Mouse (Mus musculus) c-Kit-positive CD71-negative TER-119-negative erythroid progenitor cells, embryonic 14.5 days (primary cell): ENCODE results near the gene Tfip11.

ENCODE experiments used
- DNase-seq: peaks from one replicate; pipeline ENCODE4 v3.0.0-alpha.2; 2013; ENCODE audit warnings: low read depth

Tfip11 gene

DNA sequence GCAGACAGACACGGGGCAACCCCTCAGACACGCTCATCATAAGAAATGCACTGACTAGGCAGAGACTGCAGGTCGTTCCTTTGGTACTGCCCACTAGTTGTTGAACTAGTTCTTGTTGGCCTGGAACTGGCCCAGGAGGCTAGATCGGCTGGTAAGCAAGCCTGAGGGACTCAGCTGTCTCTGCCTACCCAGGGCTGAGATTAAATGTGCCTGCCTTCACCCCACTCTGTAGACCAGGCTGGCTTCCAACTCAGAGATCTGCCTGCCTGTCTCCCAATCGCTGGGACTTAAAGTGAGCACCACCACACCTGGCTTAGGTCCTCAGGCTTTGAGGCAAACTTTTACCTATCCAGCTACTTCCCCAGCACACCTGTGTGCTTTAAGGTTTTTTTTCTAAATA lies 5.8 kb upstream of the Tfip11 start:
- no peak for DNase-seq

DNA sequence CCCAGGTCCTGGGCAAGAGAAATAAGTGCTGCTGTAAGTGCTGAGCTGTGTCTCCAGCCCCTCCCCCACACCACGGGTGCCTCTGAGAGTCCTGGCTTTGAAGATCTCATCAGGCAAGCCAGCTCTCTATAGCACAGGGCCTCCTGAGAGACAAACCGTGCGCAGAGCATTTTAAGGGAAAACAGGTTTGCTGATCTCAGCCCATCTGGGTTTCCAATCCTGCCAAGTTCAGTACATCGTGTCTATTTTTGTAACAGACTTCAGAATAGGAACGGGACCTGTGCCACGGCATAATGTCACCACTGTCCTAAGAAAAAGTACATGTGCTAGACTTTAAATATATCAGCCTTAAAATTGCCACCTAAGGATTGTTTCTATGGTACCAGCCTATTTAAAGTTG lies 5.2 kb upstream of the Tfip11 start:
- no peak for DNase-seq

- DNase-seq, result no peak
Measured at GRCm38 (mm10) chr5:112321376-112321775, 4.8 kb upstream of the Tfip11 start.

- DNase-seq, result no peak
Measured at GRCm38 (mm10) chr5:112323246-112323645, 2.9 kb upstream of the Tfip11 start.

DNA sequence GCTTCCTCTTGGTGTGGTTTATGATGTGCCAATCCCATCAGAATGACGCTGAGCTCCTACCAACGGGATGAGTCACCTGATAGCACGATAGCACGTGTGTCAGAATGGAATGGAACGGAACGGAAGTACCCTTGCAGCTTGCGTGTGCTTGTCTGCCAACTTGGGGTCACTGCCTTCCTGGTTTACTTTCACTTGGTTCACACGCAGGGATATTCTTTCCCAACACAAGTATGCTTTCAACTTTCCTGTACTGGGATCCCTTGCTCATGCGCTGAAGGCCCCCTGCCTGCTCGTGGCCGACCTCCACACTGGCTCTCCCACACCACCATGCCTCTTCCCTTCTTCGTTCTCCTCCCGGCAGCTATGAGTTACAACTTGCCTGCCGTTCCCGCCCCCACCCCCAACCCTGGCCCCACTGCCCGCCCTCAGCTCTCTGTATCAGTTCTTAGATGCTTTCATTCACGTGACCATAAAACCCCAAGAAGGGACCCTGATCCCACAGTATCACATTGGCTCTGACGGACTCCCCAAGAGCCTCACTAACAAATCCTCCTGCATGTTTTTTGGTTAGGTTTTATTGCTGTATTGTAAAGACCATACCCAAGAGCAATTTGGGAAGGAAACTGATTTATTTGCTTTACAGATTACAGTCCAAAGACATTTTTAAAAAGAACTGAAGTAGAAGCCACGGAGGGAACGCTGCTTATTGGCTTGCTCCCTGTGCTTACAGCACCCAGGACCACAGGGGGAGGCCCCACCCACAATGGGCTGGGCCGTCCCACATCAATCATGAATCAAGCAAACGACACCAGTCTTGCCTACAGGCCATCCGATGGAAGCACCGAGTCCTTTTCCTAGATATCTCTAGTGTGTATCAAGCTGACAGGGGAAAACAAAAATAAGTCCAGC lies 1.3 kb upstream of the Tfip11 start:
- DNase-seq, result peak; percentile 55

- DNase-seq, result no peak
Measured at GRCm38 (mm10) chr5:112326446-112327009, 370 bp downstream of the Tfip11 start.

GRCm38 (mm10) chr5:112327854-112328253 lies 1.7 kb downstream of the Tfip11 start:
- DNase-seq, result no peak

DNA sequence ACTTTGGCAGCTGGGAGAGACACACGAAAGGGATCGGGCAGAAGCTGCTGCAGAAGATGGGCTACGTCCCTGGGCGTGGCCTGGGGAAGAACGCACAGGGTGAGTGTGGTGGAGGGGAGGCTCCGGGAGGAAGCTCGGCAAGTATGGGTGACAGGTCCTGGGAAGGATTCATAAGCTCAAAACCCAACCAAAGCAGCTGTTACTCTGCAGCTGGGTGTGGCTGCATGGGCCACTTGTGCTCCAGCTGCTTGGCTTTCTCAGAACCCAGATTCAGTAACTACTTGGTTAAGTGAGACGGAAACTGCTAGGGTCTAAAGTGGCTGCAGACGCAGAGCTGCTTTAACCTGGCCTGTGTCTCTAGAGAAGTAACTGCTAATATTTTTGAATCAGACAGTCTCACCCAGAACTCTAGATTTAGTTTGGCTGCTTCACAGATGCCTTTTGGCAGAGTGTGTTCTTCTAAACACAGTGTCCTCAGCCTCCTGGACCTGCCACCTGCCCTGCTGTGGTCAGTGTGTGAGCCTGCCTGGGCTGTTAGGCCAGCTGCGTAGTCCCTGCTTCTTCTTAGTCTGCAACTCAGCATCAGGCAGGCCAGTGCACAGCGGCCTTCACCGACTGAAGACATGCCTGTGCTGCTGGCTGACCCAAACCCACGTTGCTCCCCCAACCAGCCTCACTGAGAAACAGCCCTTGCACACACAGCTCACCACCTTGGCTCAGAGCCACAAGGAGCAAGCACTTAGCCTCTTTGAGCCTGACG lies 3.8 kb downstream of the Tfip11 start:
- DNase-seq, result no peak

GRCm38 (mm10) chr5:112335473-112335872 lies 9.3 kb downstream of the Tfip11 start:
- no peak for DNase-seq

- DNase-seq, result no peak
Measured at GRCm38 (mm10) chr5:112337004-112337403, 10.8 kb downstream of the Tfip11 start.

DNA sequence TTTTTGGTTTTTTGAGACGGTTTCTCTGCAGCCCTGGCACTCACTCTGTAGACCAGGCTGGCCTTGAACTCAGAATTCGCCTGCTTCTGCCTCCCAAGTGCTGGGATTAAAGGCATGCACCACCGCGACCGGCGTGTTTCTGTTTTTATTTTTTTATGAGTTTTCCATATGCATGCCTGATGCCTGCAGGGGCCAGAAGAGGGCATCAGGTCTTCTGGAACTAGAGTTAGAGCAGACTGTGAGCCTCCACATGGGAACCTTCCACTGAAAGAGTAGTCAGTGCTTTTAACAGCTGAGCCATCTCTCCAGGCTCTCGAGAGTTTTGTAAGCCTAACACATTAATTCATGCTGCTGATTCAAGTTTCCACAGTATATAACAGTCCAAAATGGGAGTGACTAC lies 13.1 kb downstream of the Tfip11 start:
- DNase-seq, result no peak

DNA sequence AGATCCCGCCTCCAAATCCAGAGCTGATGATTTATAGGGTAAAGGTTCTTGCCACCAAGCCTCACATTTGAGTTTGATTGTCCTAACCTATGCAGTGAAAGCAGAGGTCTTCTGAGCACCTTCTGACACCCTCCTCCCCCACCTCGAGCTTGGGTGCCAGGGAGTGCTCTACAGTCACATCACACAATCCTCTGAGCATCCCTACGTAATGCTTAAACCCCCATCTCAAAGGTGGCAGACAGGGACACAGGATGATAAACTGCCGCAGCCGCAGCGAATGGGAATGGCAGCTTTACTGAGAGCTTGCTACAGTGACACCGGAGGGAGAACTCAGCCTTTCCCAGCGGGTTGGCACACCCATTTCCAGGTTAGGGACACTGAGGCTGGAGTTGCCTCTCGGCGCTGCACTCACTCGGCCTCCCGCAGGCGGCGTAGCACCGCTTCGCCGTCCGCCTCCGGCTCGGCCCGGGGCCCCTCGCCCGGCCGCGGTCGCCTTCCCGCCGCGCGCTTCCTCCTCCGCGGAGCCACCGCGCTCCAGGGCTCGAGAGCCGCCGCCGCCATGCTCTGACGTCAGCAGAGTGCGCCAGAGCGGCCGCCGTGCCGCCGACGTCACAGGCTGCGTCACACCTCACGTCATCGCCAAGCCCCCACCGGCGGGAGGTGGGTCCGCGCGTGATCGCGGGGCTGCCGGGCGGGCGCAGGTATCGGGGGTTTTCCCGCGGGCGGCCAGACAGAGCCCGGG lies 16.5 kb downstream of the Tfip11 start, which contains the start of the genes Srrd and Hps4:
Srrd (minus strand) TSS at position 578 of the 742 bp plus-strand sequence.
Hps4 (plus strand) TSS at position 621 of the 742 bp plus-strand sequence.
- DNase-seq, result peak; percentile 77

- no peak for DNase-seq
Measured at GRCm38 (mm10) chr5:112343205-112343595, 17.0 kb downstream of the Tfip11 start.

- no peak for DNase-seq
Measured at GRCm38 (mm10) chr5:112344092-112344960, 18.2 kb downstream of the Tfip11 start.

- no peak for DNase-seq
Measured at GRCm38 (mm10) chr5:112346211-112346965, 20.2 kb downstream of the Tfip11 start.

GRCm38 (mm10) chr5:112349169-112349568 lies 23.0 kb downstream of the Tfip11 start:
- DNase-seq, result no peak

DNA sequence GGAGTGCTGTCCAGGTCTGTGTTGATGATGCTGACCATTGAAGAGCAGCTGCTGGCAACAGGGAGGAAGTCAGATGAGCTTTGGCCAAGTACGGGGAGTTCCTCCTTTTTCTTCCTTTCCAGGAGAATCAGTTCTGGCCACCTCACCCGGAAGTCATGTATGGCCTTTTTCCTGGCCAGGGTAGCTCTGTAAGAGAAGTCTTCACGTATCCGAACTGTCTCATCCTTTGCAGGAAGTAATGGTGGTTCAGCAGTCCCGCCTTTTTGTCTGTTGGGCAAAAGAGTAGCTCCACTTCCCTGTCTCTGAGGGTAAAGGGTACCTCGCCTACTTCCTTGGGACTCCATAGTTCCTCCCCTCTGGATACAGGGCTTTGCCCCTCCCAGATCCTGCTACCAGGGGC lies 29.3 kb downstream of the Tfip11 start:
- no peak for DNase-seq

DNA sequence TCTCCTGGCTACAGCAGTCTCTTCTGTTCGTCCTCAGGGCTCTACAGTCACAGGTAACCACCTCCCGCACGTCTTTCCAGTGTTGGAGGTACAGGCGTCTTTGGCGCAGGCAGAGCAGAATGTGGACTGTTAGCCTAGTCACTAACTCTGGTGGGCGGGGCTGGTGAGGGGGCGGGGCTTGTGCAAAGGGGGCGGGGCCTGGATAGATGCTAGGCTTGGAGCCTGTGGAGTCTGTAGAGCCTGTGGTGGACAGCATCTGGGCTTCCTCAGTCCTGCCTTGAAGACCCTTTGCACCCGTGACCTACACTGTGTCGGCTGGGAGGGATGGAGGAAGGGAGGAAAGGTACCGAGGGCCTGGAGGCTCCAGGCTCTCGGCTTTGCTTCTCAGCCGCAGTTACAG lies 29.8 kb downstream of the Tfip11 start, which contains the start of gene Gm6583:
Gm6583 (minus strand) TSS at position 124 of the 400 bp plus-strand sequence.
- DNase-seq, result no peak

GRCm38 (mm10) chr5:112356322-112356721 lies 30.2 kb downstream of the Tfip11 start:
- no peak for DNase-seq

GRCm38 (mm10) chr5:112359520-112359919 lies 33.4 kb downstream of the Tfip11 start:
- DNase-seq, result no peak
